Mouse (Mus musculus) neural tube, embryonic 11.5 days (tissue): ENCODE measurements at regions not wholly inside any gene's neighbourhood (a gene's known extent, or its start where the extent isn't known, plus 50 kb on each side); places are given as distances from the start of the nearest gene placed in this dataset.

Source experiments
- ATAC-seq: fragments of 200-750 bp; cut with Nextera tagmentation; 2 replicates; pipeline ENCODE4 v1.8.0; 2017; ENCODE audit warnings: moderate number of reproducible peaks, mild to moderate bottlenecking, moderate TSS enrichment, moderate library complexity; ENCODE audit not compliant: insufficient read depth, low FRiP score, low TSS enrichment
- DNase-seq: peaks from one replicate; pipeline ENCODE4 v3.0.0-alpha.2; 2015; ENCODE audit warnings: low spot score
- H3K27ac ChIP-seq: fragments of 300-500 bp; sonication (generic); 2 replicates; pipeline ENCODE4 v1.5.1; 2014; ENCODE audit warnings: low read depth, mild to moderate bottlenecking, low read length
- H3K27me3 ChIP-seq: fragments of 300-500 bp; sonication (generic); 2 replicates; pipeline ENCODE4 v1.6.1; 2014; ENCODE audit warnings: mild to moderate bottlenecking, low read length, mixed read lengths; ENCODE audit not compliant: control insufficient read depth, insufficient read depth
- H3K36me3 ChIP-seq: fragments of 300-500 bp; sonication (generic); 2 replicates; pipeline ENCODE4 v1.6.1; 2014; ENCODE audit warnings: mild to moderate bottlenecking, low read length, moderate library complexity, mixed read lengths; ENCODE audit not compliant: control insufficient read depth, insufficient read depth
- H3K4me1 ChIP-seq: fragments of 300-500 bp; sonication (generic); 2 replicates; pipeline ENCODE4 v1.6.1; 2014; ENCODE audit warnings: low read length, mixed read lengths; ENCODE audit not compliant: control insufficient read depth, insufficient read depth
- H3K4me2 ChIP-seq: fragments of 300-500 bp; sonication (generic); 2 replicates; pipeline ENCODE4 v1.6.1; 2014; ENCODE audit warnings: low read depth, mild to moderate bottlenecking, moderate library complexity
- H3K4me3 ChIP-seq: fragments of 300-500 bp; sonication (generic); 2 replicates; pipeline ENCODE4 v1.5.1; 2014; ENCODE audit warnings: low read depth, low read length
- H3K9ac ChIP-seq: fragments of 300-500 bp; sonication (generic); 2 replicates; pipeline ENCODE4 v1.6.1; 2014; ENCODE audit warnings: mild to moderate bottlenecking, low read length
- H3K9me3 ChIP-seq: fragments of 300-500 bp; sonication (generic); 2 replicates; pipeline ENCODE4 v1.6.1; 2016; ENCODE audit warnings: low read length; ENCODE audit not compliant: control insufficient read depth
- WGBS: fragments of 180-500 bp; shearing (Covaris S2); extraction: QIAGEN DNeasy Blood & Tissue Kit; methylation state at CpG from one replicate; pipeline ENCODE4 v1.1.7; 2014; 5-methylcytosine and 5-hydroxymethylcytosine counted together

- ATAC-seq (no peak), DNase-seq (no peak)
- no peak overlapping the region for H3K9ac ChIP-seq
- H3K4me1 ChIP-seq: no peaks in the 10 kb centered on the region
- H3K27me3 ChIP-seq: no peaks in the 10 kb centered on the region
- no peak overlapping the region for H3K4me3 ChIP-seq
- H3K9me3 ChIP-seq: no peaks in the 10 kb centered on the region
- WGBS: 86% methylated on average over 2 of the region's 2 CpGs
- no peak overlapping the region for H3K4me2 ChIP-seq
- H3K27ac ChIP-seq: no peak overlapping the region
- H3K36me3 ChIP-seq: no peaks in the 10 kb centered on the region
Observed at GRCm38 (mm10) chr12:92386195-92386594, 537.2 kb upstream of the Sel1l start.

- H3K27me3 ChIP-seq: no peaks in the 10 kb centered on the region
- H3K36me3 ChIP-seq: no peaks in the 10 kb centered on the region
- ATAC-seq (no peak), DNase-seq (peak; percentile 12)
- H3K4me2 ChIP-seq: no peak overlapping the region
- no peak overlapping the region for H3K4me3 ChIP-seq
- H3K4me1 ChIP-seq: no peaks in the 10 kb centered on the region
- 10% methylated on average over 5 of the region's 5 CpGs for WGBS
- no peaks in the 10 kb centered on the region for H3K9me3 ChIP-seq
- H3K27ac ChIP-seq: no peak overlapping the region
- H3K9ac ChIP-seq: no peak overlapping the region
Observed at GRCm38 (mm10) chr12:92384266-92384937, 535.4 kb upstream of the Sel1l start.

- no peak overlapping the region for H3K4me3 ChIP-seq
- WGBS: 69% methylated on average over 3 of the region's 3 CpGs
Observed at GRCm38 (mm10) chr12:92379130-92379529, 530.2 kb upstream of the Sel1l start.

GRCm38 (mm10) chr12:92365926-92366325 lies 517.0 kb upstream of the Sel1l start:
- H3K27me3 ChIP-seq: no peaks in the 10 kb centered on the region
- H3K27ac ChIP-seq: no peak overlapping the region
- no peaks in the 10 kb centered on the region for H3K36me3 ChIP-seq
- H3K4me3 ChIP-seq: no peak overlapping the region
- H3K4me2 ChIP-seq: no peak overlapping the region
- ATAC-seq (no peak), DNase-seq (no peak)
- no peaks in the 10 kb centered on the region for H3K4me1 ChIP-seq
- H3K9me3 ChIP-seq: no peaks in the 10 kb centered on the region
- 83% methylated on average over 5 of the region's 5 CpGs for WGBS
- H3K9ac ChIP-seq: no peak overlapping the region

More at GRCm38 (mm10) chr12:92379130-92379529, 530.2 kb upstream of the Sel1l start:
- Histone ChIP-seq H3K27ac (no peak overlapping the region), H3K9me3 (no peaks in the 10 kb centered on the region), H3K4me1 (no peaks in the 10 kb centered on the region), H3K4me2 (no peak overlapping the region), H3K27me3 (no peaks in the 10 kb centered on the region), H3K36me3 (no peaks in the 10 kb centered on the region), H3K9ac (no peak overlapping the region)
- DNase-seq (no peak), ATAC-seq (no peak)

GRCm38 (mm10) chr12:92353386-92354257 lies 504.7 kb upstream of the Sel1l start:
- 77% methylated on average over 4 of the region's 4 CpGs for WGBS

GRCm38 (mm10) chr12:92318241-92318640 lies 469.3 kb upstream of the Sel1l start:
- Histone ChIP-seq H3K9me3 (no peaks in the 10 kb centered on the region), H3K36me3 (no peaks in the 10 kb centered on the region), H3K4me1 (no peaks in the 10 kb centered on the region), H3K27me3 (no peaks in the 10 kb centered on the region), H3K4me2 (no peak overlapping the region), H3K9ac (no peak overlapping the region), H3K4me3 (no peak overlapping the region), H3K27ac (no peak overlapping the region)
- WGBS: 66% methylated on average over 1 of the region's 1 CpGs
- DNase-seq: no peak
- ATAC-seq: no peak

More at GRCm38 (mm10) chr12:92353386-92354257, 504.7 kb upstream of the Sel1l start:
- Histone ChIP-seq H3K9me3 (no peaks in the 10 kb centered on the region), H3K4me2 (no peak overlapping the region), H3K4me1 (no peaks in the 10 kb centered on the region), H3K27ac (no peak overlapping the region), H3K27me3 (no peaks in the 10 kb centered on the region), H3K4me3 (no peak overlapping the region), H3K9ac (no peak overlapping the region), H3K36me3 (no peaks in the 10 kb centered on the region)
- DNase-seq: no peak
- no peak for ATAC-seq

- WGBS: 90% methylated on average over 3 of the region's 3 CpGs
Observed at GRCm38 (mm10) chr12:92317609-92318008, 468.7 kb upstream of the Sel1l start.

GRCm38 (mm10) chr12:92316285-92316684 lies 467.3 kb upstream of the Sel1l start:
- H3K4me1 ChIP-seq: no peaks in the 10 kb centered on the region
- no peaks in the 10 kb centered on the region for H3K36me3 ChIP-seq
- DNase-seq: no peak
- H3K4me3 ChIP-seq: no peak overlapping the region
- H3K9me3 ChIP-seq: no peaks in the 10 kb centered on the region
- H3K27me3 ChIP-seq: no peaks in the 10 kb centered on the region
- no peak overlapping the region for H3K27ac ChIP-seq
- no peak overlapping the region for H3K4me2 ChIP-seq
- H3K9ac ChIP-seq: no peak overlapping the region
- no peak for ATAC-seq

More at GRCm38 (mm10) chr12:92317609-92318008, 468.7 kb upstream of the Sel1l start:
- Histone ChIP-seq H3K4me1 (no peaks in the 10 kb centered on the region), H3K36me3 (no peaks in the 10 kb centered on the region), H3K27me3 (no peaks in the 10 kb centered on the region), H3K9me3 (no peaks in the 10 kb centered on the region), H3K4me2 (no peak overlapping the region), H3K4me3 (no peak overlapping the region), H3K27ac (no peak overlapping the region), H3K9ac (no peak overlapping the region)
- DNase-seq: no peak
- no peak for ATAC-seq

GRCm38 (mm10) chr12:92315820-92316219 lies 466.9 kb upstream of the Sel1l start:
- Histone ChIP-seq H3K27ac (no peak overlapping the region), H3K9me3 (no peaks in the 10 kb centered on the region), H3K36me3 (no peaks in the 10 kb centered on the region), H3K4me3 (no peak overlapping the region), H3K4me1 (no peaks in the 10 kb centered on the region), H3K4me2 (no peak overlapping the region), H3K9ac (no peak overlapping the region), H3K27me3 (no peaks in the 10 kb centered on the region)
- DNase-seq (no peak), ATAC-seq (no peak)
- WGBS: 93% methylated on average over 2 of the region's 2 CpGs
